Mouse (Mus musculus) B cell, adult 2 months (primary cell): ENCODE measurements around the gene Zcchc2.
A peak's percentile ranks its signal among the peaks of the same experiment; 100 is the strongest.

ENCODE experiments used
- DNase-seq, 2 experiments: peaks; one replicate each; pipeline ENCODE4 v3.0.0; 2022

The Zcchc2 gene

GRCm38 (mm10) chr1:105988903-105989639 lies 1.1 kb upstream of the Zcchc2 start:
- no peak for DNase-seq

- DNase-seq, result no peak
Measured at GRCm38 (mm10) chr1:105989640-105989984, 594 bp upstream of the Zcchc2 start.

- DNase-seq, result peak; percentile 76 to 79
Measured at GRCm38 (mm10) chr1:105990911-105991761, 930 bp downstream of the Zcchc2 start.

GRCm38 (mm10) chr1:105991931-105992837 lies 2.0 kb downstream of the Zcchc2 start:
- no peak for DNase-seq

- DNase-seq, result no peak
Measured at GRCm38 (mm10) chr1:105993196-105993595, 3.0 kb downstream of the Zcchc2 start.

GRCm38 (mm10) chr1:105993601-105994209 lies 3.5 kb downstream of the Zcchc2 start:
- peak; percentile 90 for DNase-seq

GRCm38 (mm10) chr1:105995966-105996365 lies 5.8 kb downstream of the Zcchc2 start:
- DNase-seq, result no peak

GRCm38 (mm10) chr1:105997282-105997681 lies 7.1 kb downstream of the Zcchc2 start:
- no peak for DNase-seq

- no peak for DNase-seq
Measured at GRCm38 (mm10) chr1:105999802-106000201, 9.6 kb downstream of the Zcchc2 start.

GRCm38 (mm10) chr1:106007581-106007980 lies 17.4 kb downstream of the Zcchc2 start:
- DNase-seq, result no peak

GRCm38 (mm10) chr1:106011097-106011496 lies 20.9 kb downstream of the Zcchc2 start:
- DNase-seq, result no peak

GRCm38 (mm10) chr1:106013759-106014158 lies 23.6 kb downstream of the Zcchc2 start:
- DNase-seq, result no peak

- no peak for DNase-seq
Measured at GRCm38 (mm10) chr1:106016262-106016661, 26.1 kb downstream of the Zcchc2 start.

- DNase-seq, result peak; percentile 35 to 41
Measured at GRCm38 (mm10) chr1:106019854-106020253, 29.6 kb downstream of the Zcchc2 start.

GRCm38 (mm10) chr1:106022998-106023397 lies 32.8 kb downstream of the Zcchc2 start:
- no peak for DNase-seq

GRCm38 (mm10) chr1:106024254-106024653 lies 34.0 kb downstream of the Zcchc2 start:
- DNase-seq, result no peak

- no peak for DNase-seq
Measured at GRCm38 (mm10) chr1:106024778-106025177, 34.6 kb downstream of the Zcchc2 start.

GRCm38 (mm10) chr1:106029769-106030168 lies 39.6 kb downstream of the Zcchc2 start:
- no peak for DNase-seq

GRCm38 (mm10) chr1:106030331-106030730 lies 40.1 kb downstream of the Zcchc2 start:
- peak; percentile 59 to 63 for DNase-seq

- DNase-seq, result peak; percentile 16 to 25
Measured at GRCm38 (mm10) chr1:106030886-106031285, 40.7 kb downstream of the Zcchc2 start.

- peak; percentile 23 to 37 for DNase-seq
Measured at GRCm38 (mm10) chr1:106031908-106032307, 41.7 kb downstream of the Zcchc2 start.

- DNase-seq, result no peak
Measured at GRCm38 (mm10) chr1:106034776-106035175, 44.6 kb downstream of the Zcchc2 start.
